7 mouse cellular contexts compared by ENCODE assay signal in the genomic region with DNA sequence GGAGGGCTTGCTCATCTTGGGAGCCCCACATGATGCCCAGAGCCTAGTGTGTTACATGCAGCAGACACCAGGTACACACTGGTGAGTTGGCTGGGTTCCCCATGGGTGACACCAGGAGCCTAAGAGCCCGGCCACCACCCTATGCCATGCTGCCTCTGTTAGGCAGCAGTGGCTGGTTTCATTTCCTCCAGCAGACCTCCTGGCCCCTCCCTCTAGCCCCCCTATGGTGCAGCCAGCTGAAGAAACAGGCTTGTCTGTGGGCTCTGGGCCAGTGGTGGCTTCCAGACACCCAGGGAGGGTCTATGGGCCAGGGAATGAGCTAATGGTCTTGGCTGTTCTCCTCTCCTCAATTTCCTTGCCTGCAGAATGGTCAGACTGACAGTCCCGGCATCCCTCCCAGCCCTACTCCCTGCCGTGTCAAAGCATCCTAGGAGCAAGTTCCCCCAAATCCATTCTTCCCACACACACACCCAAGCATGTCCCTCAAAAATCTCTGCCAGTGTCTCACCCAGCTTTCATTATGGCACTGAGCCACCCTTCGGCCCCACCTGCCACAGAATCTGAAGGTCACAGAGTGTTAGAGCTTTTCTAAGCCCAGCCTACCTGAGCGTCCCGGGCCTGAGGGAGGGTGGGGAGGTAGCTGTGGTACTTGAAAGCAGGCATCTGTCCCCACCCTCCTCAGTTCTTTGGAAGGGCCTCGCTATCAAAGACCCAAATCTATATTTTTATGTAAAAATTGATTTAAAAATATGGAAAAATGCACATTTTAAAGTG. TPM values are rescaled to one million over a fixed set of nuclear protein-coding genes. Genes with fewer than 3 reads are reported as not detected.
DNase-seq lines count a peak whose midpoint lies in the region; ATAC-seq lines count a peak whose summit lies in the region.

No protein-coding gene starts in this region.

- no peak overlapping the region for H3K4me2 ChIP-seq in hindbrain, embryonic 16.5 days (ENCODE audit: low read length)

- DNase-seq in layer of hippocampus, postnatal 14 days (ENCODE audit: low spot score in 2 of 2): peak; percentile 28 to 46
- no peak for DNase-seq in layer of hippocampus, adult 9-10 months (ENCODE audit: low spot score)
- DNase-seq in ES-CJ7 (ENCODE audit: low read depth, low spot score): peak; percentile 90
- DNase-seq in brain, embryonic 18.5 days (ENCODE audit: low read depth, low spot score): peak; percentile 22
- no peak for DNase-seq in urinary bladder, postnatal 10 days (ENCODE audit: low spot score)
- no peak for DNase-seq in urinary bladder, adult 2 months (ENCODE audit: low spot score)

- H3K4me1 ChIP-seq in hindbrain, embryonic 16.5 days (ENCODE audit: control insufficient read depth, insufficient read depth, low read depth, low read length): peaks cover 27% of the 10 kb centered on the region

- ATAC-seq in hindbrain, embryonic 16.5 days: peak; percentile 53

- no peaks in the 10 kb centered on the region for H3K27me3 ChIP-seq in hindbrain, embryonic 16.5 days (replicated peaks; ENCODE audit: control insufficient read depth, insufficient read depth, low read length)

- no peaks in the 10 kb centered on the region for H3K9me3 ChIP-seq in hindbrain, embryonic 16.5 days (ENCODE audit: control insufficient read depth, low read length)

- H3K4me3 ChIP-seq in hindbrain, embryonic 16.5 days (ENCODE audit: low read length): no peak overlapping the region

- no peaks in the 10 kb centered on the region for H3K36me3 ChIP-seq in hindbrain, embryonic 16.5 days (ENCODE audit: control insufficient read depth, insufficient read depth, low read length)

- H3K9ac ChIP-seq in hindbrain, embryonic 16.5 days (ENCODE audit: low read depth, low read length): no peak overlapping the region; the same call in 1 of the 2 replicates

- WGBS in hindbrain, embryonic 16.5 days: 57% methylated on average over 7 of the region's 7 CpGs

- no peak overlapping the region for H3K27ac ChIP-seq in hindbrain, embryonic 16.5 days (ENCODE audit: low read depth, low read length)

RNA-seq across cellular contexts. Expression of a gene that starts 29.6 kb away (rescaled TPM):
- 10 to 100 TPM; 49.6 to 52.2 TPM for total RNA-seq in layer of hippocampus, postnatal 14 days (2021)
- polyA plus RNA-seq in hindbrain, embryonic 16.5 days (2015; fragmentation: Nextera tagmentation; extraction: Ambion mirVana): 13.5 and 13.7 TPM in 2 replicates
- 192 and 408 TPM in 2 replicates for polyA plus RNA-seq in urinary bladder, adult 2 months (2012; rRNA removed)

RNA-seq across cellular contexts. Expression of a gene that starts 30.7 kb away (rescaled TPM):
- under 1 TPM; 0.18 to 0.24 TPM for total RNA-seq in layer of hippocampus, postnatal 14 days (2021)
- polyA plus RNA-seq in hindbrain, embryonic 16.5 days (2015; fragmentation: Nextera tagmentation; extraction: Ambion mirVana): 0.14 and 0.35 TPM in 2 replicates
- polyA plus RNA-seq in urinary bladder, adult 2 months (2012; rRNA removed): 1.2 TPM in 2 replicates

RNA-seq across cellular contexts. Expression of a gene that starts 59.1 kb away (rescaled TPM):
- total RNA-seq in layer of hippocampus, postnatal 14 days (2021): not detected
- 0.05 and 0.10 TPM in 2 replicates for polyA plus RNA-seq in hindbrain, embryonic 16.5 days (2015; fragmentation: Nextera tagmentation; extraction: Ambion mirVana)
- 0.03 TPM in 2 replicates for polyA plus RNA-seq in urinary bladder, adult 2 months (2012; rRNA removed)

Comparison
In these comparisons a context has a peak if more than half of its experiments do, and no peak if none do; other contexts are left out.
1. DNase-seq: peak in layer of hippocampus, postnatal 14 days (2 of 2), ES-CJ7 (single experiment) and brain, embryonic 18.5 days (single experiment); none in layer of hippocampus, adult 9-10 months (single experiment), urinary bladder, postnatal 10 days (single experiment) and urinary bladder, adult 2 months (single experiment).
2. RNA of a gene that starts 29.6 kb away (polyA plus RNA-seq): 192 to 408 TPM in urinary bladder, adult 2 months; 13.5 to 13.7 TPM in hindbrain, embryonic 16.5 days; every median in the first group is over 10 times any median in the second.